Mouse (Mus musculus) midbrain, embryonic 16.5 days (tissue): Measurements from ENCODE around the gene Ttc4. TPM values are rescaled to one million over a fixed set of nuclear protein-coding genes. Genes with fewer than 3 reads are reported as not detected.

Source experiments
- ATAC-seq: fragments of 200-750 bp; cut with Nextera tagmentation; 2 replicates; pipeline ENCODE4 v1.8.0; 2017; ENCODE audit warnings: moderate TSS enrichment
- H3K27ac ChIP-seq: fragments of 300-500 bp; sonication (generic); 2 replicates; pipeline ENCODE4 v1.5.1; 2014; ENCODE audit warnings: mild to moderate bottlenecking, low read length, mixed read lengths
- H3K27me3 ChIP-seq: fragments of 300-500 bp; sonication (generic); 2 replicates; pipeline ENCODE4 v1.6.1; 2014; ENCODE audit warnings: low read depth, low read length, mixed read lengths; ENCODE audit not compliant: control insufficient read depth, insufficient read depth
- H3K36me3 ChIP-seq: fragments of 300-500 bp; sonication (generic); 2 replicates; pipeline ENCODE4 v1.6.1; 2014; ENCODE audit warnings: mild to moderate bottlenecking, low read length, moderate library complexity, mixed read lengths; ENCODE audit not compliant: control insufficient read depth, insufficient read depth
- H3K4me1 ChIP-seq: fragments of 300-500 bp; sonication (generic); 2 replicates; pipeline ENCODE4 v1.6.1; 2014; ENCODE audit warnings: mild to moderate bottlenecking, low read length, mixed read lengths; ENCODE audit not compliant: control insufficient read depth, insufficient read depth
- H3K4me2 ChIP-seq: fragments of 300-500 bp; sonication (generic); 2 replicates; pipeline ENCODE4 v1.6.1; 2014; ENCODE audit warnings: mild to moderate bottlenecking, low read length, mixed read lengths
- H3K4me3 ChIP-seq: fragments of 300-500 bp; sonication (generic); 2 replicates; pipeline ENCODE4 v1.5.1; 2014; ENCODE audit warnings: low read depth, mild to moderate bottlenecking, low read length, moderate library complexity, mixed read lengths
- H3K9ac ChIP-seq: fragments of 300-500 bp; sonication (generic); 2 replicates; pipeline ENCODE4 v1.6.1; 2014; ENCODE audit warnings: low read depth, low read length, mixed read lengths
- H3K9me3 ChIP-seq: fragments of 300-500 bp; sonication (generic); replicated peaks from 2 replicates; pipeline ENCODE4 v1.6.1; 2014; ENCODE audit warnings: mild to moderate bottlenecking, low read length, mixed read lengths; ENCODE audit not compliant: control insufficient read depth, poor library complexity, severe bottlenecking
- WGBS: fragments of 180-500 bp; shearing (Covaris S2); extraction: QIAGEN DNeasy Blood & Tissue Kit; methylation state at CpG from one replicate; pipeline ENCODE4 v1.1.7; 2014; 5-methylcytosine and 5-hydroxymethylcytosine counted together
- polyA plus RNA-seq: library from polyadenylated mRNA; unstranded; fragments of >200 nt; fragmentation: Nextera tagmentation; extraction: Ambion mirVana; gene quantifications from 2 replicates; pipeline ENCODE4 v1.2.1, GENCODE M21; 2015

Ttc4 gene
- polyA plus RNA-seq, 1 experiment from 2014 or later: 163 TPM

GRCm38 (mm10) chr4:106699989-106700388 lies 21.2 kb upstream of the Ttc4 start:
- 15% methylated on average over 9 of the region's 9 CpGs for WGBS
- ATAC-seq: no peak
- H3K4me3 ChIP-seq: no peak overlapping the region

GRCm38 (mm10) chr4:106693841-106694430 lies 15.2 kb upstream of the Ttc4 start:
- Histone ChIP-seq H3K27ac (no peak overlapping the region), H3K4me2 (no peak overlapping the region), H3K9ac (no peak overlapping the region), H3K4me3 (no peak overlapping the region), H3K27me3 (no peaks in the 10 kb centered on the region; the same call in 1 of the 2 replicates), H3K36me3 (no peaks in the 10 kb centered on the region), H3K4me1 (no peaks in the 10 kb centered on the region), H3K9me3 (no peaks in the 10 kb centered on the region)
- no peak for ATAC-seq
- 86% methylated on average over 15 of the region's 15 CpGs for WGBS

More at GRCm38 (mm10) chr4:106699989-106700388, 21.2 kb upstream of the Ttc4 start:
- 0 out of 2 replicates have a peak overlapping the region, but pooled peaks have one; percentile 22 for H3K9ac ChIP-seq
- peaks cover 27% of the 10 kb centered on the region for H3K4me1 ChIP-seq
- H3K27ac ChIP-seq: peak overlapping the region; percentile 89
- no peaks in the 10 kb centered on the region for H3K36me3 ChIP-seq
- no peaks in the 10 kb centered on the region for H3K27me3 ChIP-seq
- no peaks in the 10 kb centered on the region for H3K9me3 ChIP-seq
- no peak overlapping the region for H3K4me2 ChIP-seq

DNA sequence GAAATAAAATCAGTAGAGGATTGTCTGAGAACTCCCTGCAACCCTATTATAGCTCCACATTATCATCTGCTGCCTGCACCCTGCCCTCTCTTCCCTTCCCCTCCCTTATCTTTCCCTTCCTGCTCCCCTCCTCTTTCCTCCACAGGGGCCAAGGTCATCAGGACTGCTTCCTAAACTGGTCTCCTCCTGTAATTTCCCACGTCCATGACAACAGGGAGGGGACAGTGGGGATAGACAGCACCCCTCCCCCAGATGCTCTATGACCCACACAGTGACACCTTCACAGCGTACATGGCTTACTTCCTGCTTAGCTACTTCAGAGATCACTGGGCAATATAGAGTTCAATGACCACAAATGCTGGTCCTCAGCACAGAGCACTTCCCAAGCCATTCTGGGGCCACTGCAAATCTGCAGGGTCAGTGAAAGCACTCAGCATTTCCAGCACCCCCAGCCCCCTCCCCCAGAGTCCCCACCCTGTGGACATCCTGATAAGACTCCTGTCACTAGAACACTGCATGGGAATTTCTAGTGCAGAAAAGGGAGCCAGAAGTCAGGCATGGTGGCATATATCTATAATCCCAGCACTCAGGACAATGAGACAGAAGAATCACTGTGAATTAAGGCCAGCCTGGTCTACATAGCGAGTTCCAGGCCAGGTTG lies 10.0 kb upstream of the Ttc4 start:
- ATAC-seq: no peak
- Histone ChIP-seq H3K36me3 (no peaks in the 10 kb centered on the region), H3K4me3 (no peak overlapping the region), H3K9ac (no peak overlapping the region), H3K4me2 (no peak overlapping the region), H3K27ac (no peak overlapping the region), H3K4me1 (no peaks in the 10 kb centered on the region), H3K27me3 (no peaks in the 10 kb centered on the region; the same call in 1 of the 2 replicates), H3K9me3 (no peaks in the 10 kb centered on the region)
- WGBS: 58% methylated on average over 3 of the region's 3 CpGs

- Histone ChIP-seq H3K4me1 (peaks cover 7% of the 10 kb centered on the region), H3K27me3 (no peaks in the 10 kb centered on the region), H3K36me3 (0 out of 2 replicates have a peak, but pooled peaks cover 3% of the 10 kb centered on the region), H3K27ac (no peak overlapping the region), H3K9me3 (no peaks in the 10 kb centered on the region), H3K4me3 (no peak overlapping the region), H3K9ac (no peak overlapping the region), H3K4me2 (no peak overlapping the region)
- 52% methylated on average over 2 of the region's 2 CpGs for WGBS
- ATAC-seq: no peak
Observed at GRCm38 (mm10) chr4:106680955-106681354, 2.2 kb upstream of the Ttc4 start.

- Histone ChIP-seq H3K27me3 (no peaks in the 10 kb centered on the region), H3K36me3 (peaks cover 8% of the 10 kb centered on the region; the same call in 1 of the 2 replicates), H3K4me1 (peaks cover 7% of the 10 kb centered on the region), H3K4me3 (peak overlapping the region; percentile 68), H3K4me2 (peak overlapping the region; percentile 84), H3K27ac (no peak overlapping the region), H3K9me3 (no peaks in the 10 kb centered on the region), H3K9ac (peak overlapping the region; percentile 83; the same call in 1 of the 2 replicates)
- 52% methylated on average over 3 of the region's 3 CpGs for whole genome bisulfite sequencing
- ATAC-seq: peak; percentile 68
Observed at GRCm38 (mm10) chr4:106679152-106679551, 408 bp upstream of the Ttc4 start.

GRCm38 (mm10) chr4:106676749-106677148 lies 2.0 kb downstream of the Ttc4 start:
- WGBS: 94% methylated on average over 5 of the region's 5 CpGs

GRCm38 (mm10) chr4:106666546-106666945 lies 12.2 kb downstream of the Ttc4 start:
- WGBS: 93% methylated on average over 2 of the region's 2 CpGs
- peaks cover 47% of the 10 kb centered on the region for H3K36me3 ChIP-seq

More at GRCm38 (mm10) chr4:106676749-106677148, 2.0 kb downstream of the Ttc4 start:
- Histone ChIP-seq H3K9me3 (no peaks in the 10 kb centered on the region), H3K4me1 (peaks cover 7% of the 10 kb centered on the region), H3K4me2 (no peak overlapping the region), H3K27me3 (no peaks in the 10 kb centered on the region), H3K36me3 (peaks cover 15% of the 10 kb centered on the region), H3K4me3 (no peak overlapping the region), H3K9ac (no peak overlapping the region), H3K27ac (no peak overlapping the region)
- no peak for ATAC-seq

DNA sequence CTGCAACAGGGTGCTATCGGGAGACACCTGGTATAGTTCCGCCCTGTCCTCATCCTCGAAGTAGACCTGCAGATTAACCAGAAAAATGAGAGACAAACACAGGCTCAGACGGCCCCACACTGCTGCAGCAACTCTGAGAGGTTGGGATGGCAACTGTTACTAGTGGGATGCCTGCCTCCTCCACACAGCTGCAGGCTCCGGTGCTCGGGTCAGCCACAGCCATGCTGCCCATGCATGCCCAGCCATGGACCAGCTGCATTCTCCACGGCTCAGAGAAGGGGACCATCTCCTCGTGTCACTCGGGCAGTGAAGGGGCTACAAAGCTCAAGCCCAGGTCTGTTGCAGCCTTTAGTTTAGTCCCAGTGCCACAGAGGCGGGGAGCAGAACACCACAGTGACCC lies 13.1 kb downstream of the Ttc4 start:
- no peak for ATAC-seq
- WGBS: 97% methylated on average over 10 of the region's 10 CpGs
- H3K4me3 ChIP-seq: no peak overlapping the region
- no peak overlapping the region for H3K4me2 ChIP-seq
- no peaks in the 10 kb centered on the region for H3K9me3 ChIP-seq
- H3K27ac ChIP-seq: no peak overlapping the region
- no peaks in the 10 kb centered on the region for H3K27me3 ChIP-seq
- peaks cover 49% of the 10 kb centered on the region for H3K36me3 ChIP-seq
- no peaks in the 10 kb centered on the region for H3K4me1 ChIP-seq
- H3K9ac ChIP-seq: no peak overlapping the region

More at GRCm38 (mm10) chr4:106666546-106666945, 12.2 kb downstream of the Ttc4 start:
- Histone ChIP-seq H3K4me3 (no peak overlapping the region), H3K4me2 (no peak overlapping the region), H3K4me1 (no peaks in the 10 kb centered on the region), H3K9me3 (no peaks in the 10 kb centered on the region), H3K27me3 (no peaks in the 10 kb centered on the region), H3K9ac (no peak overlapping the region), H3K27ac (no peak overlapping the region)
- no peak for ATAC-seq

DNA sequence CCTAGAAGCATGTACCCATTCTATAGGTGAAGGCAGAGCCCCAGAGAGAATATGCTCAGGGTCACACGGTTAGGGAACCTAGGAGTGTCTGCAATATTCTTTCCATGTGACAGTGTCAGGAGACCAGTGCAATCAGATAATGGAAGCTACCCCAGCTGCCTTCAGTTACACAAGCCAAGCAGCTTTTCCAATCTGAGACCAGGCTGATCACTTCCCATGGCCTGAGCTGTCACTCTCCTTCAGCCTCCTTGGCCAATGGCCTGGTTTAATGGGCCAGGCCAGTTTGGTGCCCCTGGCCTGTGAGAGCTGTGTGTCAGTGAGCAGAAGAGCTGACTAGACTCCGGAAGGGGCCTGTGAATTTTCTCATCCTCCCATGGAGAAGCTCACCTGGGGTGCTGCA lies 13.5 kb downstream of the Ttc4 start:
- H3K4me1 ChIP-seq: no peaks in the 10 kb centered on the region
- WGBS: 94% methylated on average over 2 of the region's 2 CpGs
- H3K9ac ChIP-seq: no peak overlapping the region
- H3K27me3 ChIP-seq: no peaks in the 10 kb centered on the region
- H3K27ac ChIP-seq: no peak overlapping the region
- H3K4me3 ChIP-seq: no peak overlapping the region
- H3K4me2 ChIP-seq: no peak overlapping the region
- H3K36me3 ChIP-seq: peaks cover 45% of the 10 kb centered on the region
- no peak for ATAC-seq
- H3K9me3 ChIP-seq: no peaks in the 10 kb centered on the region
